Mouse (Mus musculus): ENCODE results near the gene Carf.
"Not testable (repeated sequence)": the region's sequence is repeated elsewhere in the genome, so short reads cannot be mapped to it uniquely, and the experiment has no call there.

Gene Carf

GRCm38 (mm10) chr1:60098024-60098781 is at the start of gene Carf, which contains the start of gene Wdr12:
TSS of gene Carf (plus strand) at chr1:60098247.
TSS of gene Wdr12 (minus strand) at chr1:60098645.
- DNase-seq, result peak; percentile 94 to 95

GRCm38 (mm10) chr1:60054659-60055058 is 43.4 kb upstream of the Carf start:
- peak; percentile 39 to 41 for DNase-seq

GRCm38 (mm10) chr1:60056310-60056709 is 41.7 kb upstream of the Carf start:
- no peak for DNase-seq

GRCm38 (mm10) chr1:60070725-60071124 is 27.3 kb upstream of the Carf start:
- peak; percentile 29 to 35 for DNase-seq

GRCm38 (mm10) chr1:60074935-60075334 is 23.1 kb upstream of the Carf start:
- no peak for DNase-seq

GRCm38 (mm10) chr1:60075590-60075989 is 22.5 kb upstream of the Carf start:
- no peak for DNase-seq

GRCm38 (mm10) chr1:60076411-60076810 is 21.6 kb upstream of the Carf start:
- DNase-seq, result no peak

GRCm38 (mm10) chr1:60096572-60097276 is 1.3 kb upstream of the Carf start:
- peak; percentile 24 to 25 for DNase-seq

- peak; percentile 74 to 79 for DNase-seq
Observed at GRCm38 (mm10) chr1:60097277-60098023, 597 bp upstream of the Carf start.

GRCm38 (mm10) chr1:60098839-60099238 is 792 bp downstream of the Carf start:
- DNase-seq, result peak in 1 of 2 experiments; percentile 6

GRCm38 (mm10) chr1:60104582-60104981 is 6.5 kb downstream of the Carf start:
- peak; percentile 7 to 10 for DNase-seq

- no peak for DNase-seq
Observed at GRCm38 (mm10) chr1:60117721-60118455, 19.8 kb downstream of the Carf start.

- no peak for DNase-seq
Observed at GRCm38 (mm10) chr1:60137346-60137745, 39.3 kb downstream of the Carf start.

GRCm38 (mm10) chr1:60152700-60153099 is 54.7 kb downstream of the Carf start:
- no peak for DNase-seq

GRCm38 (mm10) chr1:60156651-60157050 is 58.6 kb downstream of the Carf start:
- no peak for DNase-seq

- peak; percentile 62 to 69 for DNase-seq
Observed at GRCm38 (mm10) chr1:60158411-60158810, 60.4 kb downstream of the Carf start.

GRCm38 (mm10) chr1:60163676-60164075 is 65.6 kb downstream of the Carf start:
- DNase-seq, result no peak

GRCm38 (mm10) chr1:60169626-60170025 is 71.6 kb downstream of the Carf start:
- no peak for DNase-seq

GRCm38 (mm10) chr1:60170251-60170650 is 72.2 kb downstream of the Carf start:
- no peak for DNase-seq

- no peak for DNase-seq
Observed at GRCm38 (mm10) chr1:60173119-60173518, 75.1 kb downstream of the Carf start.

- DNase-seq, result not testable (repeated sequence)
Observed at GRCm38 (mm10) chr1:60177814-60178213, 79.8 kb downstream of the Carf start.

GRCm38 (mm10) chr1:60179376-60179775 is 81.3 kb downstream of the Carf start:
- no peak for DNase-seq
